Mouse (Mus musculus) forebrain, embryonic 16.5 days (tissue): ENCODE data around the gene Mapk14. TPM values are rescaled to one million over a fixed set of nuclear protein-coding genes. Genes with fewer than 3 reads are reported as not detected.

Source experiments
- ATAC-seq: fragments of 200-750 bp; cut with Nextera tagmentation; 2 replicates; pipeline ENCODE4 v1.8.0; 2017; ENCODE audit warnings: mild to moderate bottlenecking, moderate library complexity
- H3K27ac ChIP-seq: fragments of 300-500 bp; sonication (generic); 2 replicates; pipeline ENCODE4 v1.5.1; 2014; ENCODE audit warnings: low read length, control low read depth
- H3K27me3 ChIP-seq: fragments of 300-500 bp; sonication (generic); replicated peaks from 2 replicates; pipeline ENCODE4 v1.6.1; 2014; ENCODE audit warnings: low read length; ENCODE audit not compliant: control insufficient read depth, insufficient read depth
- H3K36me3 ChIP-seq: fragments of 300-500 bp; sonication (generic); 2 replicates; pipeline ENCODE4 v1.6.1; 2014; ENCODE audit not compliant: control insufficient read depth, insufficient read depth
- H3K4me1 ChIP-seq: fragments of 300-500 bp; sonication (generic); replicated peaks from 2 replicates; pipeline ENCODE4 v1.6.1; 2014; ENCODE audit warnings: low read length; ENCODE audit not compliant: control insufficient read depth, insufficient read depth
- H3K4me2 ChIP-seq: fragments of 300-500 bp; sonication (generic); 2 replicates; pipeline ENCODE4 v1.6.1; 2014; ENCODE audit warnings: mild to moderate bottlenecking, low read length, control low read depth
- H3K4me3 ChIP-seq: fragments of 300-500 bp; sonication (generic); replicated peaks from 2 replicates; pipeline ENCODE4 v1.5.1; 2014; ENCODE audit warnings: mild to moderate bottlenecking, low read length, control low read depth
- H3K9ac ChIP-seq: fragments of 300-500 bp; sonication (generic); replicated peaks from 2 replicates; pipeline ENCODE4 v1.6.1; 2014; ENCODE audit warnings: low read depth, low read length, control low read depth
- H3K9me3 ChIP-seq: fragments of 300-500 bp; sonication (generic); 2 replicates; pipeline ENCODE4 v1.6.1; 2016; ENCODE audit warnings: low read length; ENCODE audit not compliant: control insufficient read depth
- WGBS: fragments of 180-500 bp; shearing (Covaris S2); extraction: QIAGEN DNeasy Blood & Tissue Kit; methylation state at CpG from one replicate; pipeline ENCODE4 v1.1.7; 2014; 5-methylcytosine and 5-hydroxymethylcytosine counted together
- polyA plus RNA-seq: library from polyadenylated mRNA; unstranded; fragments of >200 nt; fragmentation: Nextera tagmentation; extraction: Ambion mirVana; gene quantifications from 2 replicates; pipeline ENCODE4 v1.2.1, GENCODE M21; 2015

The Mapk14 gene
- polyA plus RNA-seq, 1 experiment from 2014 or later = 27.2 TPM

- 47% methylated on average over 9 of the region's 9 CpGs for WGBS
- no peak overlapping the region for H3K4me2 ChIP-seq
- H3K27me3 ChIP-seq = no peaks in the 10 kb centered on the region
- no peak overlapping the region for H3K9ac ChIP-seq
- no peak overlapping the region for H3K27ac ChIP-seq
- H3K4me1 ChIP-seq = no peaks in the 10 kb centered on the region
- no peak overlapping the region for H3K4me3 ChIP-seq
- no peaks in the 10 kb centered on the region for H3K9me3 ChIP-seq
- no peaks in the 10 kb centered on the region for H3K36me3 ChIP-seq
- ATAC-seq = no peak
These were observed 90.3 kb downstream of the Mapk14 start for GRCm38 (mm10) chr17:28781290-28782045.

- Histone ChIP-seq H3K4me2 (no peak overlapping the region), H3K4me1 (no peaks in the 10 kb centered on the region), H3K4me3 (no peak overlapping the region), H3K27me3 (no peaks in the 10 kb centered on the region), H3K27ac (no peak overlapping the region), H3K9ac (no peak overlapping the region), H3K36me3 (no peaks in the 10 kb centered on the region), H3K9me3 (no peaks in the 10 kb centered on the region)
- WGBS = 92% methylated on average over 3 of the region's 3 CpGs
- no peak for ATAC-seq
These were observed 93.9 kb downstream of the Mapk14 start for GRCm38 (mm10) chr17:28785036-28785435.

GRCm38 (mm10) chr17:28787507-28787906 lies 96.4 kb downstream of the Mapk14 start:
- no peaks in the 10 kb centered on the region for H3K9me3 ChIP-seq

GRCm38 (mm10) chr17:28797031-28797430 lies 105.9 kb downstream of the Mapk14 start:
- H3K4me1 ChIP-seq = peaks cover 17% of the 10 kb centered on the region
- no peaks in the 10 kb centered on the region for H3K27me3 ChIP-seq
- 92% methylated on average over 4 of the region's 4 CpGs for WGBS
- no peak for ATAC-seq
- H3K9ac ChIP-seq = no peak overlapping the region
- no peaks in the 10 kb centered on the region for H3K9me3 ChIP-seq
- H3K4me2 ChIP-seq = no peak overlapping the region
- no peak overlapping the region for H3K27ac ChIP-seq
- no peak overlapping the region for H3K4me3 ChIP-seq
- no peaks in the 10 kb centered on the region for H3K36me3 ChIP-seq

More at GRCm38 (mm10) chr17:28787507-28787906, 96.4 kb downstream of the Mapk14 start:
- no peak overlapping the region for H3K9ac ChIP-seq
- no peak for ATAC-seq
- no peaks in the 10 kb centered on the region for H3K27me3 ChIP-seq
- H3K36me3 ChIP-seq = no peaks in the 10 kb centered on the region
- WGBS = 97% methylated on average over 12 of the region's 12 CpGs
- no peak overlapping the region for H3K4me3 ChIP-seq
- no peaks in the 10 kb centered on the region for H3K4me1 ChIP-seq
- H3K27ac ChIP-seq = no peak overlapping the region
- H3K4me2 ChIP-seq = no peak overlapping the region

Other genes with a start within 250 kb of the Mapk14 start
- gene Fkbp5, start 173.8 kb upstream of the Mapk14 start, polyA plus RNA-seq = 39.3 and 41.7 TPM in 2 replicates
- gene Armc12, start 160.5 kb upstream of the Mapk14 start, polyA plus RNA-seq = not detected in 2 replicates
- not detected in 2 replicates for gene Clpsl2, start 141.9 kb upstream of the Mapk14 start, polyA plus RNA-seq
- gene Clps, start 130.6 kb upstream of the Mapk14 start, polyA plus RNA-seq = not detected in 2 replicates
- gene Lhfpl5, start 115.7 kb upstream of the Mapk14 start, polyA plus RNA-seq = 5.3 and 8.3 TPM in 2 replicates
- gene Srpk1, start 68.6 kb upstream of the Mapk14 start, polyA plus RNA-seq = 107 and 113 TPM in 2 replicates
- 1.2 and 3.4 TPM in 2 replicates for gene Slc26a8, start 1.1 kb upstream of the Mapk14 start, polyA plus RNA-seq
- 0.43 and 3.5 TPM in 2 replicates for gene AC170998.1, start 34.8 kb downstream of the Mapk14 start, polyA plus RNA-seq
- gene Mapk13, start 78.0 kb downstream of the Mapk14 start, polyA plus RNA-seq = 0.47 and 1.1 TPM in 2 replicates
- gene Brpf3, start 109.8 kb downstream of the Mapk14 start, polyA plus RNA-seq = 7.1 and 8.5 TPM in 2 replicates
- not detected in 2 replicates for gene Pnpla1, start 167.1 kb downstream of the Mapk14 start, polyA plus RNA-seq
- 0.53 and 1.8 TPM in 2 replicates for gene 4930539E08Rik, start 224.0 kb downstream of the Mapk14 start, polyA plus RNA-seq